Mouse (Mus musculus) testis, adult 10 weeks (tissue): ENCODE measurements around the gene Palld. TPM values are rescaled to one million over a fixed set of nuclear protein-coding genes. Genes with fewer than 3 reads are reported as not detected.

Source experiments
- polyA plus RNA-seq: library from polyadenylated mRNA; stranded (reverse); fragments of 350-450 nt; fragmentation: Illumina TruSeq; extraction: RNeasy Lipid Tissue Mini Kit (QIAGEN cat#74804); gene quantifications from one replicate; pipeline ENCODE4 v1.2.3, GENCODE M21; 2014; ENCODE audit warnings: low read depth, low replicate concordance

Palld gene
- polyA plus RNA-seq = 9.0 TPM

DNA sequence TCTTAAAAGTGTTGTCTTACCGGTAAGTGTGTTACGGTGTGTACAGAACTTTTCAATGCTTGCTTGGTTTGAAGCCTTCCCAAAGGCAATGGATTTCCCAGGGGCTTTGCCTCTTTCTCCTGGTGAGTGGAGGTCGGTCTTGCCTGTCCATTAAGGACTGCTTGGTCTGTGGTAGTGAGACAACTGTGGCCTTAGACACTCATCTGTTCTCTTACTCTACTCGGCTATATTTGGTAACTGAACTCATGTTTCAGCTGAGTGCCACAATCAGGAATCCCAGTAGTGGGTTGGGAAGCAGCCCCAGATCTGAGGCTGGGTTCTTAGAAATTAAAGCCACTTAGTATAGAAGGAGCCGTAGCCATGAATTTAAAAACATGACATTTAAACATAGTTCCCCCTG is at the start of gene Palld:
Palld (minus strand) TSS at position 170 of the 400 bp plus-strand sequence.

DNA sequence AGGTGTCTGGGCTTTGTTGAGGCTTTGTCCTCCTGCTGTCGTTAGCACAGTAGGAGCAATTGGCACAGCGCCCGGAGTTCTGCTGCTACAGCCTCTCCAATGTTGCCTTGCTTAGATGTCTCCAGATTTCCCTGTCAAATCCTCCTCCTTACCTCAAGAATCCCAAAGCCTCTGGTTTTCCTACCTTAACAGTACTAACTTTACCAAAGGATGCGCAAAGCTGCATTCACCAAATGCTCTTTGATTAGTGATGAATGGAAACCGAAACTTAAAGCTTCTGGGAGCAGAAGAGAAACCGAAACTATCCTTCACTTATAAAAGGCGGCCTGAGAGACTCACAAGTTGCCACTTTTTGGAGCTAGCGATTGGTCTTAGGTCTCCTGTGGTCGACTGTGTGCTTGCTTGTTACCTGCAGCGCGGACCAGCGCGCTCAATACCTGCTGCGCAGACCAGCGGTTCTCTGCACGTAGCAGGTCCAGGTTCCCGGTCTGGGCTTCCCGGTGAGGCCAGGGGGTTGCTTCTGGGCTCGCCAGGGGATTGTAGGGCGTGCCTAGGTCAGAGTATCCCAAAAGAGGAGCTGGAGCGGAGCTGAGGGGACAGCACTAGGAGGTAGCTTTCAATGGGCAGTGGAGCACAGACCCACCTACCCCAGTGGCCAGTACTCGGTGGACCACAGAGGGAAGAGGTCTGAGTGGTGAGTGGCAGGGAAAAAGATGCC is 25.4 kb upstream of the Palld start, which contains the start of gene Ddx60:
Ddx60 (plus strand) TSS at position 311 of the 718 bp plus-strand sequence.

DNA sequence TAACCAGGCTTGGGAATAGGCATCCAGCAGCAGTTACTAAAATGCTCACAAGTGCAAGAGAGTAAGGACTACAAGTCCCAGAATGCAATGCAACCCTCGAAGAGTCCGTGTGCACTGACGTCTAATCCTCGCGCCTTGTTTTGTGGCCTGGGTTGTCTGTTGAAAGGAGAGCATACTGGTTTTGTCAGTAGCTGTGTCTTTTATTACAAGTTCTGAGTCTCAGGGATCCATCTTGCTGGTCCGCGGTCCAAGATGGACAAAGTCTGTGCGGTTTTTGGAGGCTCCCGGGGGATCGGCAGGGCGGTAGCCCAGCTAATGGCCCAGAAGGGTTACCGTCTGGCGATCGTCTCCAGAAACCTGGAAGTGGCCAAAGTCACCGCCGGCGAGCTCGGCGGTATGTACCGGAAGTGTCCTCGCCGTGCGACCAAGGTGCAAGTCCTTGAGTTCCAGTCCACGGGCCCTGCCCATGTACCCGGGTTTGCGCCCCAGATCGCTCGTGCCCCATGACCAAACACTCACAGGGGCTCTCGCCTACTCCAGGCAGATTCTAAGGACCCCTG is 414.8 kb downstream of the Palld start, which contains the start of gene Cbr4:
Cbr4 (plus strand) TSS at position 138 of the 560 bp plus-strand sequence.

Other genes starting within 250 kb of the Palld start
- 3.6 TPM for gene Ddx60, start 25.4 kb upstream of the Palld start, polyA plus RNA-seq
- not detected for gene Anxa10, start 220.5 kb upstream of the Palld start, polyA plus RNA-seq